Mouse (Mus musculus) c-Kit-positive CD71-negative TER-119-negative erythroid progenitor cells, embryonic 14.5 days (primary cell): ENCODE measurements at regions not wholly inside any gene's neighbourhood (a gene's known extent, or its start where the extent isn't known, plus 50 kb on each side); places are given as distances from the start of the nearest gene placed in this dataset.
"Not testable (repeated sequence)": the region's sequence is repeated elsewhere in the genome, so short reads cannot be mapped to it uniquely, and the experiment has no call there.

Source experiments
- DNase-seq: peaks from one replicate; pipeline ENCODE4 v3.0.0-alpha.2; 2013; ENCODE audit warnings: low read depth

- no peak for DNase-seq
Measured at GRCm38 (mm10) chr5:45382804-45383203, 67.2 kb downstream of the Qdpr start.

- DNase-seq = no peak
Measured at GRCm38 (mm10) chr5:45378486-45378885, 71.5 kb downstream of the Qdpr start.

DNA sequence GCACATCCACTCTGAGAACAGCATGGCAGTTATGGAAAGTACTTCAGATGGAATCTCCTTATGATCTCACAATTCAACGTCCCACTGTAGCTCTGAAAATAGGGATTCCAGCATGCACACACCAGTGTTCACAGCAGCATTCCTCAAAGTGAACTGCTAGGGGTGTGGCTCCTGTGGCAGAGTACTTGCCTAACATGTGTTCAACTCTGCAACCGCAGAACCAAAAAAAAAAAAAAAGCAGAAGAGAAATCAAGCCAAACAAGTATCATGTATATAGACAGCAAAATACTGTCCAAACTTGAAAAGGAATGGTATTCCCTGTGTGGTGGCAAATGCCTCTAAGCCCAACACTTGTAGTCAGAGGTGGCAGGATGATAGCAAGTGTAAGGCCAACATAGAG is 77.0 kb downstream of the Qdpr start:
- DNase-seq = no peak

DNA sequence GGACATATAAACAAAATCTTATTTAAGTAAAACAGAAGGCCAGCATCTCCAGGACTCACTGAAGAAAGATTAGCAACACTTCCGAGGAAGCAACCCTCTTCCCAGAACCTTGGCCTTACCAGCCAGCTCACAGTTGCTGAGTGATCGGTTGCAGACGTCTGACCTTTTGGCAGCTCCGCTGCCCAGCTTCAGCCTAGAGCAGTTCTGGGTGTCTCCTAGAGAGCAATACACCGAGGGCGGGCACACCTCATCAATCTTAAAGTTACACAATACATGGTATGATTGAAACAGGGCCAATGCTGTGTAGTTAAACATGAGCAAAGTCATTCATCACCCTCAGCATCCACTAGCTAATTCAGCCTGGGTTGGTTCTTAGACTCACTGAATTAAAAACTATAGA is 81.6 kb downstream of the Qdpr start:
- DNase-seq = no peak

GRCm38 (mm10) chr5:45360189-45360588 is 89.8 kb downstream of the Qdpr start:
- DNase-seq = no peak

- no peak for DNase-seq
Measured at GRCm38 (mm10) chr5:45340411-45340810, 109.6 kb downstream of the Qdpr start.

DNA sequence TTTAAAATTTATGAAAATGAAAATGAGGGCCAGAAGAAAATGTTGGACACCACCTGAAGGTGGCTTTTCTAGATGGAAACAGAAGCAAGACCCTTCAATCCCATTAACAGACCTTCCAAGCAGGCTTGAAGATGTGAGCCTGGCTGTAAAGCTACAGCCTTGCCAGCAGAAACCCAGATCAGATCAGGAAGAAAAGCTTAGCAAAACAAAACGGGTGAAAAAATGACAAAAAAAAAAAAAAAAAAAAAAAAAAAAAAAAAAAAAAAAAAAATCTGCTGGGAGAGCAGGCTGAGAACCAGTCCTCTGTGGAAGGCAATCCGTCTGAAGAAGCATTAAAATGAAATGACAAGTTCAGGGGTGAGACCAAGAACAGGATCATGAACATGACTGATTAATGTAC is 113.2 kb downstream of the Qdpr start:
- no peak for DNase-seq

GRCm38 (mm10) chr5:45324468-45324867 is 125.6 kb downstream of the Qdpr start:
- DNase-seq = not testable (repeated sequence)

DNA sequence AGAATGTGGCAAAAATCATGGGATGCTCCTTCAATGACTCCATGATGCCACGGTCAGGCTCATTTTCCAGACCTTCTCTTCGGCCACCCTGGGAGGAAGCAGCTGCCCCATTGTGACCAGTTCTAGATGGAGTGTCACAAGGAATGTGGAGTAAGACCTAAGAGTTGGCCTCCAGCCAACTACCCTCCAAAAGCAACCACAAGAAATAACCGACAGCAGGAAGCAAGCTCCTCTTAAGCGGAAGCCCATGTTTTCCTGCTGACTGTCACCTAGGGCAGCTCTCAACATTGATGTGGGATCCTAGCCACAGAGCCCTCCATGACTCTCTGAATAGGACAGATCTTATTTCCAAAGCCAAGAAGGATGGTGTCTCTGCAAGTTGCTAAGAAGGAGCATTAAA is 126.5 kb downstream of the Qdpr start:
- DNase-seq = no peak

- no peak for DNase-seq
Measured at GRCm38 (mm10) chr5:45318026-45318425, 132.0 kb downstream of the Qdpr start.

GRCm38 (mm10) chr5:45301120-45301519 is 148.9 kb downstream of the Qdpr start:
- DNase-seq = no peak

DNA sequence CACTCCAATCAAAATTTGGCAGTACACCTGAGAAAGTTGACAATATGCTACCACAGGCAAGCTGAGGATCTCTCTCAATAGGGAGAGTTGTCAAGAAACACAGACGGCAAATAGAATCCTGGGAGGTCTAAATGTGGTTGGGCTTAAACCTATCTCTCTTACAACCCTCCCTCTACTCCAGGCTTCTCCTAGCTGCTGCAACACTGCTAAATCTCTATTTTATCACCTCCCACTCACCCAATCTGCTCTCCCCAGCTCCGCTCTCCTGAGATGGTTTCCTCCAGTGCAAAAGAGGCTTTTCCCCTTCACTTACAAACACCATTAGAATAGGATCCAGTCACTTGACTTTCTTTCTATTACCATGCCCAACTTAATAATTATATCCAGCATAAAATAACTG is 151.2 kb downstream of the Qdpr start:
- DNase-seq = no peak

DNA sequence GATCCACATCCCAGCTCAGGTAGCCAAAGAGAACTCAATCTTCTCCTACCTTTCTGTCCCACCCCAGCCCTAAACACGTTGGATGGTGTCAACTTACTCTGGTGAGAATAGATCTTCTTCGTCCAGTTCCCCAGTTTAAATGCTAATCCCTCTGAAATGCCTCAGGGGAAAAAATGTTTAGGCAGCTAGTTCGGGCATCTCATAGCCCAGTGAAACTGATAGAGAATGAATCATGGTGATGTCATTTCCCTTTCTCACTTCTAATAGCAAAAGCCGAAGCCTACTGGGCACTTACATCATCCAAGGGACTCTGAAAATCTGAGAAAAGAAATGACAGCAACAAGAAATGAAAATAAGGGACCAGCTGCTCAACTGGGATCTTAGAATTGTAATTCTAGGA is 154.9 kb downstream of the Qdpr start:
- DNase-seq = no peak

GRCm38 (mm10) chr5:45292833-45293546 is 157.0 kb downstream of the Qdpr start:
- DNase-seq = no peak

DNA sequence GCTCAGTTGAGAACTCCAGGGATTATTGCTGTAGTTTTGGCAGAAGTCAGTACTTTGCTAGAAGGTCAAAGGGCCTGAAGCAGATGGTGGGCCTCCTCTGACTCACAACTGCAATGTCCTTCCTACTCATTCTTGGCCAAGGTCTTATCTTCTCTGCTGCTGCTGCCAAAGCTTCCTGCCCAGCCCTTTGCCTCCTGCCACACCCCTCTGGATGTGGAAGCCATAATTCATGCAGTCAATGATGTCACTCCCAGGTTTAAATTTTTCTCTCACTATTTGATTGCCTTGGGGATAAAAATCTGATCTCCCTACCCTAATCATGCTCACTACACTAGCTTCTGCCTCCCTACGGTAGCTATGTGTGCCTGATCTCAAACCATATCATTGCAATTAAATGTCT is 157.7 kb downstream of the Qdpr start:
- DNase-seq = peak; percentile 30

DNA sequence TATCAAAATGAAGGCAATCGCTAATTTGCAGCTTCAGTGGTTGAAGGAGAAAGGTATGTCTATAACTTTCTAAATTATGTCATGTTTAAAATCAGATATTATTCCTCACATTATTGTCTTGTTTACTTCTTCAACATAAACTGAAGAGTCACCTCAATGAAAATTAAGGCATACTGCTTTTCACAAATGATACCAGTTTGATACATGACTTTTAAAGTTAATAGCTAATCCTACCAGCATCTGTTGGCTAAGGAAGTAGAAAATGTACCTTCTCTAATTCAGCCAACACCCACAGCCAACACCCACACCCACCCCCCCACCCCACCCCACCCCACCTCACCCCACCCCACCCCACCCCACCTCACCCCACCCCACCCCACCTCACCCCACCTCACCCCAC is 158.3 kb downstream of the Qdpr start:
- DNase-seq = no peak

- DNase-seq = no peak
Measured at GRCm38 (mm10) chr5:45291276-45291675, 158.8 kb downstream of the Qdpr start.

- DNase-seq = no peak
Measured at GRCm38 (mm10) chr5:45286454-45286853, 163.6 kb downstream of the Qdpr start.

- DNase-seq = no peak
Measured at GRCm38 (mm10) chr5:45284680-45285079, 165.4 kb downstream of the Qdpr start.

DNA sequence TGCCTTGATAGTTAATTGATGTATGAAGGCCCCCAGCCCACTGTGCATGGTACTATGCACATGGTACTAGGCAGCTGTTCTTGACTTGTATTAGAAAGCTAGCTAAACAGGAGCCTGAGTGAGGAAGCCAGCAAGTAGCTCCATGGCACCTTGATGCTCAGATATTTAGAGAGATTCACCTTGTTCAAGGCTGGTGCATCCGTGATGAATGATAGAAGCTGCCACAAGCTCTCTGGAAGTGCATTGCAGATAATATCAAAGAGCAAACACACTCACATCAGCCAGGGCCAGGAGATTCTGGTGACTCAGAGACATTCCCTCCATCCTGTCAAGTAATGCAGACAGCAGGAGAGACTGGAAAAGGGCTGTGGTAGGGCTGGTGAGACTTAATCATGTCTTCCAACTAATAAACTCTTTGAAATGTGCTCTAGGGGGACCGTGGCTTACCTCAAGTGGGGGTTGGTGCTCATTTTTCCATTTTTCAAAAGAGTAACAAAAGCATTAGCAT is 166.1 kb downstream of the Qdpr start:
- DNase-seq = no peak

DNA sequence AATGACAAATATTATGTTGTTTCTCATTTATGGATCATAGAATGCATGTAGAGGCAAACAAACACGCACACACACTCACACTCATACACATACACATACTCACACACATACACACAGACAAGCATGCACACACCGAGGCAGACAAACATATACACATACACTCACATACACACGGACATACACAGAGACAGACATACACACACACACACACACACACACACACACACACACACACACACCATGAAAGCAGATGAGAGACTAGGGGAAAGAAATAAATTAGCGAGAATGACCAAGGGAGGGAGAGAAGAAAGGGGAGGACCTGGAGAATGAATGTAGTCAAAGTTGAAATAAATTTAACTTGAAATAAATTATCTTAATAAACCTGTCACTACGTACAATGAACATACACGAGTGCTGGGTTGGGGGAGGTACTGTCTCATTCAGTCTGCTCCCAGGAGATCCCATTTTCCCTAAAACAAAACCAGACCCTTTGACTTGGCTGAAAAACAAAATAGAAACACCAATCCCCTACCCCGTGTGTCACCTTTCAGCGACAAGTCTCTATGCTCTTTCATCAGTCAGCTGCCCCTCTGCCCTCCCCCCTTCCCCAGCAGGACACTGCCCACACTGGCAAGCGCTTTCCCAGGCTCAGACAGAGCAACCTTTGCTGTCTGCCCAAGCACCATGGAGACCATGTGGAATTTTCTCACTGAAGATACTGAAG is 167.7 kb downstream of the Qdpr start:
- no peak for DNase-seq

DNA sequence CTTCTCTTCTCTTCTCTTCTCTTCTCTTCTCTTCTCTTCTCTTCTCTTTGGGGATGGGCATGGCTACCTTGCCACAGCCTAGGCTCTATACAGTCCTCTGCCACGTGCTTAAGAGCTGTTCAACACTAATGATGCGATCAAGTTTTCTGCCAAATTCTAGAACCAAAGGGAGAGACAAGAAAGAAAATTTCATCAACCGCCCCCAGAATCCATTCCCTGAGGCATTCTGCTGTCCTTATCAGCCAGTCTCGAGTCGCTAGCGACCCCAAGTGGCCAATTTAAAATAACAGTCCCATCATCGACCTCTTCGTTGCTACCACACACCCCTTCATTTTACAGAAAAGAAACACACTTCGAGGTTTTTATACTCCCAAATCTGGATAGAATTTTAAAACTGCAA is 171.5 kb downstream of the Qdpr start:
- peak; percentile 50 for DNase-seq

DNA sequence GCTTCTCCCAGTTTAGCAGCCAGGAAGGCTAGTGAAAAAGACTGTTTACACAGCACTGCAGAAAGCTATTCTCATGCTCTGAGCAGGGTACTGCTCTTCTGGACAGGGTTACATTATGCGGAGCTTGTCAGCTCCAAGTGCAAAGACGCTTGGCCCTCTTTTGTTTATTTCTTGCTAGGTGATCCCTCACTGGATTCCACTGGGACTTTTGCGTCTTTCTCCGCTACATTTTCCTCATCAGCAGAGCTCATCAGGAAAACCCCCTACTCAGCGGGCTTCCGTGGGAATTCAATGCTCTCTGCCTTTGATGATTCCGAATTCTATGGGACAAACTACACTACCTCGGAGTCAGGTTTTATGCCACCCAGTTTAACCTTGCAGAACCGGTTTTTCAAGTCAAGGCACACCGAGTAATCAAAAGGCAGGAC is 172.0 kb downstream of the Qdpr start:
- DNase-seq = no peak

GRCm38 (mm10) chr5:45270679-45271078 is 179.4 kb downstream of the Qdpr start:
- DNase-seq = no peak
